Mouse (Mus musculus) heart, adult 8-10 months (tissue): ENCODE data around the gene Ahctf1. TPM values are rescaled to one million over a fixed set of nuclear protein-coding genes. Genes with fewer than 3 reads are reported as not detected.
"Not testable (repeated sequence)": the region's sequence is repeated elsewhere in the genome, so short reads cannot be mapped to it uniquely, and the experiment has no call there.

Experiments used
- DNase-seq: peaks from one replicate; pipeline ENCODE4 v3.0.0; 2022; ENCODE audit warnings: low spot score
- total RNA-seq, 4 experiments: library from RNA; stranded (reverse); gene quantifications; 2 replicates each; pipeline ENCODE4 v1.2.4; 2022

Gene Ahctf1
- 10 to 100 TPM; 15.5 to 20.3 (median 16.8) TPM for total RNA-seq

- DNase-seq, result peak; percentile 99
Observed at GRCm38 (mm10) chr1:179803513-179804139, at the start of gene Ahctf1. TSS of gene Ahctf1 (minus strand) at chr1:179803680.

DNA sequence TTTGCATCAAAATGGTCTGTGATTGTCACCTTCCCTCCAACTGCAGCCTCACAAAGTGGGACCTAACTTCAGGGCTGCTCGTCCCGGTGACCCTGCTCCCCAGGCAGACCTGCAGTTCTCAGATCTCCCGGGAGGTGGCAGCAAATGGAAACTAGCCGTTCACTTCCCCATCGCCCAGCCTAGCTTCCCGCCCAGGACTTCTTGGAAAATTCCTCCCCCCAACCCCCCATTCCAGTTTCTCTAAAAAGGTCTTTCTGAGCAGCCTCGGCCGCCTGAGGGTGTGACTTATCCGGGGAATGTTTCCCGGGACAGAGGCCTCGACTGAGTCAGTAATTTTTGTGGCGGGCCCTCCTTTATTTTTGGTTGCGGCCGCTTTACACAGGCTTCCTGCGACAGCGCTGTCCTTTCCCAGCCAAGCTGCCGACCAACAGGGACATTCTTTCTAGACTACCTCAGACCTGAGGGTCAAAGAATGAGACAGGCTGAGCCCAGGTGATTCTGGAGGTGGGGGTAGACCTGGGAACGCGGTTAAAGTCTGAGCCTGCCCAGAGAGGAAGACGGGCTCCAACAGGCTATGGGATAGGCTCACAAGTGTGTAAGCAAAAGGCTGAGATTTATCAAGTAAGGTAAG is 44.4 kb upstream of the Ahctf1 start:
- peak; percentile 93 for DNase-seq

- DNase-seq, result no peak
Observed at GRCm38 (mm10) chr1:179847173-179847572, 43.7 kb upstream of the Ahctf1 start.

- DNase-seq, result no peak
Observed at GRCm38 (mm10) chr1:179845832-179846499, 42.5 kb upstream of the Ahctf1 start.

GRCm38 (mm10) chr1:179844894-179845293 is 41.4 kb upstream of the Ahctf1 start:
- DNase-seq, result peak; percentile 72

DNA sequence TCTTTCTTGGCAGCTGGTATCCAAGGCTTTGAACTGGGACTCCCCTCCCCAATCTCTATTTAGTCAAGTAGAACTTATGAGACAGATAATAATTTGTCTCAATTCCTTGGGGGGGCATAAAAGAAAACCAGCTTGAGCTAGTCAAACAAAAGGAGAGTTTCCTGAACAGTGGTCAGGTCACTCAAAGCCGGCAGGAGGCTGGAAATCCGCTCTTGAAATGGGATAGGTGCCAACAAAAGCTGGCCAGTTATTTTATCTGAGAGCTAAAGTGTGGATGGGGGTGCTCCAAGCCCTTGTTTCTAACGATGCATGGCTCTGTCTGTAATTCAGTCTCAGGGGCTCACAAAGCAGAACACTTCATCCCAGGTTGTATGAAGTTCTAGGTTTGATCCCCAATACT is 40.5 kb upstream of the Ahctf1 start:
- no peak for DNase-seq

DNA sequence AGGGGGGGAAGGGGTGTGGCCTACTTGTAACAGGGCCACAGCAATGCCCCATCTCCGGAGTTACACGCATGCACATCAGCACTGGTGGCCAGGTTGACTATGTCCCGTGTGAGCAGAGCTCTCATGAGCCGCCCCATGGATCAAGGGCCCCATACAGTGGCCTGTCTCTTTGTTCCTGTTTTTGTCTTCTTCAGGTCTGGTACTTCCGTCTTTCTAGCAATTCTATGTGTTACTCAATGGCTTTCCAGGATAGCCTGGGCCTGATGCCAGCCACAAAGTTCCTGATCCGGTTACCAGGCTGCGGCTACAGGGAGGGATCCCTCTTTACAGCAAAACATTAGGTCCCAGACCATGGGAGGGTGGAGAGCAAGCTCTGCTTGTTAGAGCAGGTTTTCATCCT is 39.1 kb upstream of the Ahctf1 start:
- peak; percentile 42 for DNase-seq

DNA sequence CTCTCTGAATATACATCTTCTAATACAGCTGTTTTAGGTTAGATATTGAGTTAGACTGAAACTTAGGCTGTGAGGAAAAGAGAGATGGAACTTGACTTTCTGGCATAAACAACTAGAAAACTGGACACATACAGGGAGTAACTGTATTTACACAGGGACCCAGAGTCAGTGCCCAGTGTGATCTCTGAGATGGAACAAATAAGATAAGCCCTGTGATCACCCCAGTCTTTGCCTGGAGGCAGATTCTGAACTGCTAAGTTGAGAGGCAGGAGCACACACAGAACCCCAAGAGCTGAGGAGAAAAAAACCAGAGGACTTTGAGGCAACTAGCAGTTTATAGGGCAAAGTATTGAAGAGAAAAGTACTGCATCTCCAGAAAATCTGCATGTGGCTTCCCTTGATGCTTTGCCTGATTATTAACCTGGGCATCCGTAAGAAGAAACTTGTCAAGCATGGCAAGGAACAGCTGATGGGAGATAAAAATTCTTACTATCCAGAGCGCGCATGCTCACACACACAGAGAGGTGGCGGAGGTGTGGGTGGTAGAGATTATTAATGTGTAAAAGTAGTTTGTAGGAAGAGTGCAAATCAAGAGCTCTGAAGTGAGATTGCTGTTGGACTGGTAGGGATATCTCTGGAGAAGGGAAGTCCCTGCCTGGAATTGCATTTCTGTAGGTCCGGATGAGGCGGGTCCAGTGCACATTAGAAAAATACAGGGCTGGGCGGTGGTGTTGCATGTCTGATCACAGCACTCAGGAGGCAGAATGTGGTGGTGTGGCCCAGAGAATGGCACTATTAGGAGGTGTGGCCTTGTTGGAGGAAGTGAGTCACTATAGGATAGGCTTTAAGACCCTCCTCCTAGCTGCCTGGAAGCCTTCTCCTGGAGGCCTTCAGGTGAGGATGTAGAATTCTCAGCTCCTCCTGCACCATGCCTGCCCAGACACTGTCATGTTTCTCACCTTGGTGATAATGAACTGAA is 33.2 kb upstream of the Ahctf1 start:
- no peak for DNase-seq

DNA sequence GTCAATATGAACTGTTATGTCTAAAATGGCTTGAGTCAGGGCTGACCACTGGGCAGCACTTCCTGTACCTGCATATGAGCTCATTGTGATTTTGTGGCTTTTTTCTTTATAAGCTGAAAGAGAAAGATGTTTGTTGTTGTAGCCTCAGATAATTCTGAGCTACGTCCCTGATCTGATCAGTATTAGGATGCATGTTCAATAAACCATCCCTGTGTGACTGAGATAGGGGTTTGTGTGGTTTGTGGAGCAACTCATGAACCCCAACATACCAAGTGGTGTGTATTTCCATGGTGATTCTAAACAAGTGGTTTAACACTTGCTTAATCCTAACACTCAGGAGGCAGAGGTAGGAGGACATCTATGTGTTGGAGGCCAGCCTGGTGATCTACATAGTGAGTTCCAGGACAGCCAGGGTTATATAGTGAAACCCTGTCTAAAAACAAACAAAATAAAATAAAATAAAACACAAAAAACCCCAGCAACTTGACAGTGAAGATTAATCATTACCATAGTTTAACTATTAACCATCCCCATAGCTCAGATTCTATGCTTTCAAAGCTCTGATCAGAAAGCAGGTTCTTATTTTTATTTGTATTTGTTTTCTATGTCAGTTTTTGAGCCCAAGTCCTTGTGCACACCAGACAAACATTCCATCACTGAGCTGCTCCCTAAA is 32.4 kb upstream of the Ahctf1 start:
- DNase-seq, result no peak

- no peak for DNase-seq
Observed at GRCm38 (mm10) chr1:179833596-179833995, 30.1 kb upstream of the Ahctf1 start.

GRCm38 (mm10) chr1:179832710-179833240 is 29.3 kb upstream of the Ahctf1 start:
- DNase-seq, result no peak

DNA sequence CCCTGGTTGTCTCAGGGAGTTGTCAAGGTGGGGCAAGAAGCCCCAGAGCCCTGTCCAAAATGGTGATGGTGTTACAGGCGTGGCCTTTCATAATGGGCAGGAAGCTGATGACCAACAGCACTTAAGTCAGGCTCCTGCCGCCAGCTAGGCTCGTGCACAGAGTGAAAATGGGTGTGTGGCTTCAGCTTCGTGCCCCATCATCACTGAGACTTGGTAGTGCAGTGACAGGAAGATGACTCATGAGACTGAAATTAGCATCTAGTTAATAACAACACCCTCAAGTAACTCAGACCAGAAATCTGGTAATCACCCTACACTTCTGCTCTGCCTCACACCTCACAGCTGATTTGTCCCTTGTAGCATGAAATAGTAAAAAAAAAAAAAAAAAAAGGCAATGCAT is 25.4 kb upstream of the Ahctf1 start:
- DNase-seq, result no peak

DNA sequence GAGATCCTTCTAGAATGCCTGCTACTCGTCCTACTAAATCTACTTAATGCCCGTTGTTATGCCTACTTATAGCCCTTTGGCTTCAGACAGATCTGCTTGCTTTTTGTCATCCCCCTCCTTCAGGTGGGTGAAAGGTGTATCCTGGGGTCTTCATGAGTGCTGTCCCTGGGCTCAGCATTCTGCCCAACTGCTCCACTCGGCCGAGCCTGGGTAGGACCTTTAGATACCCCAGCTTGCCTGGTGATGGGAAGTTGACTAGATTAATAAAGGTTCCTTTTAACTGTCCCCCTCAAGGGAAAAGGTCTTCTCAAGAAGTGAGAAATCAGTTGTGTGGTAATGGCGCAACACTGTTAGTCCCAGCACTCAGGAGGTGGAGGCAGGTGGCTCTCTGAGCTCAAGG is 24.6 kb upstream of the Ahctf1 start:
- DNase-seq, result no peak

DNA sequence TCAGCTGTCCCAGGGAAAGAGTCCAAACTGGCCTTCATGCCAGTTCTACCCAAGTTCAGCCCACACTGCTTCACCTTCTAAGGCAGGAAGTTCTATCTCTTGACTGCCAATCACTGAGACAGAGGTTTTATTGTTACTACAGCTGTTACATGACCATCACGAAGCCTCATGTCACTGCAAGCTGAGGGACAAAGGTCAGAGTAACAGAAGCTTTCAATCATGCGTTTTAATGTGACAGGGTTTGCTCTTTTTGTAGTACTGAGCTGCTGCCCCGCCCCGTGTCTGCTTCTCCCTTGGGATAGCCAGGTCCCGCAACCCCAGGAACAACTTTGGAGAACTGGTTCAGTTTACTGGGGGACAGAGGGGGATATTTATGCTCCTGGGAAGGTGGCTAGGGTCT is 21.1 kb upstream of the Ahctf1 start:
- no peak for DNase-seq

DNA sequence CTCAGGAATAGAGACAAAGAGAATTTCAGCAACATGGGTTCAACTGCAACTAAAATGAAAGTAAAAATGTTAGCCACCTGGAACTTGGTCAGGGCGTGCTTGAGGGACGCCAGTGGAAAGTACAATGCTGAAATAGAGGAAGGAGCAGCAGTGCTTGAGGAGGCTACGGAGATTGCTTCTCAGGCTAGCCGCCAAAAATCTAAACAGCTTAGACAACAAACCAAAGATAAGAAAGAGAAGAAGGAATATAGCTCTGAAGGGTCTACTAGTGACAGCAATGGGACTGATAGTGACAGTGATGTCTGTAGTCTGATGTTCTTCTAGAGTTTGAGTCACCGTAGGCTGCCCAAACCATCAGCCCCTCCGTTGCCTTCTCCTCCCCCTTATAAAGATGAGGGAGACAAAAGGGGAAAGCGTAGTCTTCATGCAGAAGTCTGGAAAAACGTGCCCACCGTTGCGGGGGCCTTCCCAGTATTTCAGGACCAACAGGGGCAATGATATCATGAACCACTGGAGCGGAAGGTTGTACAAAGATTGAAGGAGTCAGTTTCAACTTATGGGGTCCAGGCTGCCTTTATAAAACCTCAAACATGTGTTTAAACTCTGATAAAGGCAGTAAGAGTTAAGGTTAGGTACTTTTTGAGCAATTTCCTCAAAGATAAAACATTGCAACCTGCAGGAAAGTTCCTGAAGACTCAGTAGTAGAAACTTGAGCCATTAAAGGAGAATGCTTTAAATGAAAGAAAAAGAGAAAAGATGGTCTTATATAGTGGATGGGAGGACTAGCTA is 15.2 kb upstream of the Ahctf1 start:
- not testable (repeated sequence) for DNase-seq

DNA sequence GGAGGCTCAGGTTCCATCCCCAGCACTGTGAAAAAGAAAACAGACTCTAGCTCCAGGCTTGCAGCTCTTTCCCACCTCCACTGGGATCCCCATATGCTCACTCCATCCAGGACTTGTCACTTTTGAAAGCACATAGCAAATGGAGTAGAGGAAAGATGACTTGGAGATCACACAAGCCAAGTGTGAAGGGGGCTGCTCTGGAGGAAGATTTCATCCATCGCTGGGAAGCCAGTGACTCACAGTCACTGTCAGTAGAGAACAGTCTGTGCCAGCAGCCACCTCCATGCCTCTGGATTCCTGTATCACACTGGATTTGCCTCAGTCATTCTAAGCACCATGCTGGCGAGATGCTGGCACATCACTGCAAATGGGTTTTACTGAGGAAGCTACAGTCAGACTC is 11.1 kb upstream of the Ahctf1 start:
- DNase-seq, result no peak

- no peak for DNase-seq
Observed at GRCm38 (mm10) chr1:179813385-179813784, 9.9 kb upstream of the Ahctf1 start.

DNA sequence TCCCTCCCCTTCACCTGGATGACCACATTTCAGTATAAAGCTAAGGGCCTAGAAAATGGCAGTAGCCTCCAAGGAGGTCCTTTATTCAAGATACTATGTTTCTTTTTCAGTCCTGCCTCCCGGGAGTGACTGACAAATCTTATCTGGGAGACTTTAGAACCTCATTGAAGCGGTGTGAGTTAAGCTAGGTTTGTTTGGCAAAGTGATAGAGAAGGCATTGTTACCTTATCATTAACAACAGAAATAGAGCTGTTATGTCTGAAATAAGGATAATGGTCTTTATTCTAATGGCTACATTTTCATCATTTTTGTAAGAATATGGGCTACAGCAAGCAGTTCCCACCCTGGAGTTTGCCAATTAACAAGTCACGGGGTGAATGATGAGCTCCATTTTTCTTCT is 4.8 kb upstream of the Ahctf1 start:
- DNase-seq, result no peak

DNA sequence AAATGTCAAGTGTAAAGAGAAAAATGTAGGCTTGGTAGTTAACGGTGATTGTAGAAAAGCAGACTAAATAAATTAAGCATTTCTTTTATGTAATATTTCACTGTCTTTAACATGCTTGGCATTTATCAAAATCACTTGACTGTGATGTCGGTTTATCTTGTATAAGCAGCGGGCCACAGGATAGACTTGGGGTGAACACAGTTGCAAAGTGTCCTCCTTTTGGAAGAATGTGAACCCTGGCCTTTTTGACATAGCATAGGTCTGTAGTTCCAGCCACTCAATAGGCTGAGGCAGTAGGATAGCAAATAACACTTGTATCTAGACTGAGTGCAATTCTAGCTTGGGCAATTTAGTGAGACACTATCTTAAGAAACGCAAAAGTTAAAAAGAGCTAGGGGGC is 4.0 kb upstream of the Ahctf1 start:
- no peak for DNase-seq

DNA sequence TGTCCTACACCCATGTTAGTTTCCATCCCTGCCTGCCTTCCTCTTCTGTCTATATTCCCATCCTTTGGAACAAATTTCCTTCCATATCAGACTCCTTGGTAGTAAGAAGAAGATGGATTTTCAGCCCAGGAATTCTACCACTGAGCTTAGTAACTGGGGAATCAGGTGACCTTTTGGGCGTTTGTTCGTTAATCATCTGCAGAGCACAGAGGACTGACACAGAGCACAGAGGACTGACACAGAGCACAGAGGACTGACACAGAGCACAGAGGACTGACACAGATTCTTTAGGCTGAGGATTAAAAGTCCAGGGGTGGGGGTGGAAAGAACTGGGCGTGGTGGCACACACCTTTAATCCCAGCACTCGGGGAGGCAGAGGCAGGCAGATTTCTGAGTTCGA is 2.3 kb upstream of the Ahctf1 start:
- no peak for DNase-seq
